In the genomic region with DNA sequence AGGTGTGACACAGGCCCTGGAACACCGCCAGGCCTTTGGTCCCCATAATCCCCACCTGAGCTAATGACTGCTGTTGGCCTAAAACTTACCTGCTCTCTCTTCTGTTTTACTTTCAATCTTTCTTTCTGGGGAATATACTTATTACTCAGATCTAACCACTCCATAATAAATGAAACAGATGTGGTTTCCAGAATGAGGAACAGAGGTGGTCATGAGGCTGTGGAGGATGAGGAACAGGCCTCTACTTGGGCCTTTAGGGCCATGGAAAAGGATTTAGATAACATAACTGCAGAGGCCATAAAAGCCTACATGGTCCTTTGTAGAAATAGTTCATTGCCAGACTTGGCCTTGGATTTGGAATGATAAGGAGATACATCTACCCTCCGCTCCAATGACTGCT, we compare ENCODE assay signal across 25 mouse cellular contexts.
A peak's percentile ranks its signal among the peaks of the same experiment; 100 is the strongest.
DNase-seq lines count a peak whose midpoint lies in the region; ATAC-seq and TF ChIP-seq lines count a peak whose summit lies in the region.
"Had no signal": no experiment of that assay in that cellular context is flagged by ENCODE, and none has a peak within 500 bp of the region (broad histone marks: within the 10 kb centered on the region; RNA-seq: fewer than 3 reads in every experiment).

No protein-coding gene starts in this region.

- 95% methylated on average over 2 of the region's 2 CpGs for WGBS in forebrain, postnatal 0 days

- peak overlapping the region; percentile 53 for H3K27ac ChIP-seq in bone marrow macrophage, adult 2 months (ENCODE audit: insufficient read depth, low read depth, low read length)
- H3K27ac ChIP-seq in forebrain, postnatal 0 days (ENCODE audit: low read depth, low read length) = no peak overlapping the region
- H3K27ac ChIP-seq: forebrain, embryonic 10.5 days; forebrain, embryonic 13.5 days; gastrocnemius, adult 2 months; heart, embryonic 15.5 days; hindbrain, embryonic 14.5 days; hindbrain, postnatal 0 days had no signal

- no peaks in the 10 kb centered on the region for H3K36me3 ChIP-seq in splenic B cell, adult 2 months (ENCODE audit: control insufficient read depth, insufficient read depth, low read length, poor library complexity, severe bottlenecking)
- no peaks in the 10 kb centered on the region for H3K36me3 ChIP-seq in forebrain, postnatal 0 days (ENCODE audit: insufficient read depth)
- H3K36me3 ChIP-seq: forebrain, embryonic 10.5 days; G1E; heart, embryonic 12.5 days; heart, embryonic 15.5 days had no signal

- peak; percentile 4 for DNase-seq in splenic B cell, adult 2 months (ENCODE audit: low read depth, low spot score)
- DNase-seq in layer of hippocampus, adult 9-10 months (ENCODE audit: low spot score) = no peak
- DNase-seq in urinary bladder, postnatal 14 days (ENCODE audit: low spot score) = no peak
- DNase-seq in forebrain, postnatal 0 days = no peak
- DNase-seq: adrenal gland, postnatal 10 days; cerebellum, adult 11-12 months; cerebellum, adult 8-10 months; cerebellum, postnatal 36 days; gastrocnemius, adult 2 months; gastrocnemius, postnatal 14 days; heart, adult 18-20 months; heart, postnatal 10 days; heart, postnatal 36 days had no signal

- no peak overlapping the region for H3K9ac ChIP-seq in forebrain, postnatal 0 days
- H3K9ac ChIP-seq: forebrain, embryonic 13.5 days; heart, embryonic 12.5 days; heart, embryonic 15.5 days; hindbrain, embryonic 14.5 days had no signal

- H3K4me3 ChIP-seq in bone marrow macrophage, adult 2 months (ENCODE audit: insufficient read depth, low read length) = no peak overlapping the region
- H3K4me3 ChIP-seq in forebrain, postnatal 0 days (ENCODE audit: low read depth, low read length) = no peak overlapping the region
- H3K4me3 ChIP-seq: forebrain, embryonic 10.5 days; forebrain, embryonic 13.5 days; gastrocnemius, adult 2 months; heart, embryonic 12.5 days; heart, embryonic 15.5 days had no signal

- H3K4me1 ChIP-seq in bone marrow macrophage, adult 2 months (ENCODE audit: control insufficient read depth, insufficient read depth, low read length) = peaks cover 10% of the 10 kb centered on the region
- H3K4me1 ChIP-seq in forebrain, postnatal 0 days (ENCODE audit: insufficient read depth) = no peaks in the 10 kb centered on the region
- H3K4me1 ChIP-seq: forebrain, embryonic 10.5 days; forebrain, embryonic 13.5 days; heart, embryonic 12.5 days; heart, embryonic 15.5 days had no signal

- no peaks in the 10 kb centered on the region for H3K27me3 ChIP-seq in splenic B cell, adult 2 months (ENCODE audit: control insufficient read depth, insufficient read depth, low read length, poor library complexity, severe bottlenecking)
- no peaks in the 10 kb centered on the region for H3K27me3 ChIP-seq in forebrain, postnatal 0 days (ENCODE audit: insufficient read depth, low read length)
- H3K27me3 ChIP-seq: forebrain, embryonic 13.5 days; heart, embryonic 12.5 days; heart, embryonic 15.5 days had no signal

- no peak for TF ChIP-seq CTCF in bone marrow macrophage, adult 2 months (IDR thresholded peaks at IDR 0.05; ENCODE audit: low read depth, low read length)
- no peak for TF ChIP-seq CTCF in forebrain, postnatal 0 days (IDR thresholded peaks at IDR 0.05; ENCODE audit: low read depth)

- TF ChIP-seq POLR2A in bone marrow macrophage, adult 2 months (IDR thresholded peaks at IDR 0.05; ENCODE audit: borderline replicate concordance, low read depth, low read length) = no peak

- ATAC-seq in hematopoietic stem cell, adult 5-6 weeks (replicated peaks in 1 of 2; ENCODE audit: insufficient read depth in 1 of 2, low FRiP score in 2 of 2, low TSS enrichment in 1 of 2, low read depth in 1 of 2, poor library complexity in 2 of 2, severe bottlenecking in 2 of 2) = peak; percentile 42 to 58; a peak in 2 of 4 replicates
- ATAC-seq in forebrain, postnatal 0 days = no peak
- ATAC-seq: forebrain, embryonic 13.5 days; forebrain, embryonic 16.5 days; hindbrain, postnatal 0 days; inflammation-experienced regulatory T-cells, adult 6 months; Patski had no signal

- H3K9me3 ChIP-seq in forebrain, postnatal 0 days (ENCODE audit: low read length) = no peaks in the 10 kb centered on the region
- H3K9me3 ChIP-seq: forebrain, embryonic 10.5 days; forebrain, embryonic 13.5 days; G1E; heart, embryonic 12.5 days; heart, embryonic 15.5 days had no signal

- H3K4me2 ChIP-seq in forebrain, postnatal 0 days (ENCODE audit: low read depth) = no peak overlapping the region
- H3K4me2 ChIP-seq: forebrain, embryonic 13.5 days; heart, embryonic 12.5 days; heart, embryonic 15.5 days; hindbrain, embryonic 14.5 days had no signal
